Mouse (Mus musculus) left cerebral cortex, postnatal 10 days (tissue): ENCODE data around the gene Ece1. TPM values are rescaled to one million over a fixed set of nuclear protein-coding genes. Genes with fewer than 3 reads are reported as not detected.

Experiments
- DNase-seq, 2 experiments: peaks; one replicate each; pipeline ENCODE4 v3.0.0; 2021 to 2022; ENCODE audit warnings: low spot score in 2 of 2, mixed read lengths in 1 of 2; ENCODE audit errors: extremely low spot score in 1 of 2
- intact Hi-C: fragments of 180-260 bp; cut with DNase I; formaldehyde crosslinking; loops from one replicate; pipeline ENCODE4 v1.15.1; 2025
- total RNA-seq, 2 experiments: library from RNA; stranded (reverse); gene quantifications; 2 replicates each; pipeline ENCODE4 v1.2.3; 2021

Gene Ece1
- total RNA-seq, 2 experiments from 2014 or later, result 58.6 to 65.2 TPM

GRCm38 (mm10) chr4:137929341-137930016, 67.4 kb downstream of the Ece1 start:
- intact Hi-C loops, result no loop called here
- peak in 1 of 2 experiments; percentile 57 for DNase-seq

GRCm38 (mm10) chr4:137930500-137931008, 68.5 kb downstream of the Ece1 start:
- no peak for DNase-seq
- intact Hi-C loops, result no loop called here

- peak in 1 of 2 experiments; percentile 75 for DNase-seq
- intact Hi-C loops, result no loop called here
Measured at GRCm38 (mm10) chr4:137931009-137931757, 69.1 kb downstream of the Ece1 start.

- intact Hi-C loops, result no loop called here
- DNase-seq, result no peak
Measured at GRCm38 (mm10) chr4:137932554-137933178, 70.6 kb downstream of the Ece1 start.

- intact Hi-C loops, result no loop called here
- DNase-seq, result no peak
Measured at GRCm38 (mm10) chr4:137933328-137933727, 71.3 kb downstream of the Ece1 start.

- intact Hi-C loops, result no loop called here
- no peak for DNase-seq
Measured at GRCm38 (mm10) chr4:137936134-137936533, 74.1 kb downstream of the Ece1 start.

GRCm38 (mm10) chr4:137940061-137940460, 78.0 kb downstream of the Ece1 start:
- intact Hi-C loops, result no loop called here
- no peak for DNase-seq

- no peak for DNase-seq
- intact Hi-C loops, result no loop called here
Measured at GRCm38 (mm10) chr4:137941131-137941844, 79.3 kb downstream of the Ece1 start.

- peak; percentile 50 to 52 for DNase-seq
- intact Hi-C loops, result no loop called here
Measured at GRCm38 (mm10) chr4:137941871-137942781, 80.1 kb downstream of the Ece1 start.

GRCm38 (mm10) chr4:137942782-137943486, 80.9 kb downstream of the Ece1 start:
- intact Hi-C loops, result no loop called here
- no peak for DNase-seq

GRCm38 (mm10) chr4:137943540-137943939, 81.5 kb downstream of the Ece1 start:
- intact Hi-C loops, result no loop called here
- no peak for DNase-seq

GRCm38 (mm10) chr4:137945376-137945775, 83.3 kb downstream of the Ece1 start:
- no peak for DNase-seq
- intact Hi-C loops, result loop anchor here (5.0 kb wide), 1 partner anchor 208 kb away; no protein-coding TSS in a partner anchor

- DNase-seq, result no peak
- intact Hi-C loops, result loop anchor here (5.0 kb wide), 1 partner anchor 209 kb away; no protein-coding TSS in a partner anchor
Measured at GRCm38 (mm10) chr4:137946419-137946818, 84.4 kb downstream of the Ece1 start.

- DNase-seq, result peak; percentile 40 to 82
- intact Hi-C loops, result loop anchor here (2.0 kb wide), 1 partner anchor 108 kb away; no protein-coding TSS in a partner anchor
Measured at GRCm38 (mm10) chr4:137952840-137953239, 90.8 kb downstream of the Ece1 start.

- intact Hi-C loops, result no loop called here
- no peak for DNase-seq
Measured at GRCm38 (mm10) chr4:137954184-137954583, 92.1 kb downstream of the Ece1 start.

GRCm38 (mm10) chr4:137954926-137955396, 92.9 kb downstream of the Ece1 start:
- intact Hi-C loops, result no loop called here
- DNase-seq, result peak in 1 of 2 experiments; percentile 70

- DNase-seq, result peak in 1 of 2 experiments; percentile 32
- intact Hi-C loops, result no loop called here
Measured at GRCm38 (mm10) chr4:137956260-137956659, 94.2 kb downstream of the Ece1 start.
